Mouse (Mus musculus) adrenal gland, postnatal 10 days (tissue): ENCODE measurements around the gene Gimap1. TPM values are rescaled to one million over a fixed set of nuclear protein-coding genes. Genes with fewer than 3 reads are reported as not detected.

Source experiments
- DNase-seq: peaks from one replicate; pipeline ENCODE4 v3.0.0; 2021; ENCODE audit warnings: mixed read lengths
- total RNA-seq, 2 experiments: library from RNA; stranded (reverse); gene quantifications; 2 replicates each; pipeline ENCODE4 v1.2.3; 2021

Gene Gimap1
- total RNA-seq, 2 experiments from 2014 or later = 18.7 to 24.2 TPM

DNA sequence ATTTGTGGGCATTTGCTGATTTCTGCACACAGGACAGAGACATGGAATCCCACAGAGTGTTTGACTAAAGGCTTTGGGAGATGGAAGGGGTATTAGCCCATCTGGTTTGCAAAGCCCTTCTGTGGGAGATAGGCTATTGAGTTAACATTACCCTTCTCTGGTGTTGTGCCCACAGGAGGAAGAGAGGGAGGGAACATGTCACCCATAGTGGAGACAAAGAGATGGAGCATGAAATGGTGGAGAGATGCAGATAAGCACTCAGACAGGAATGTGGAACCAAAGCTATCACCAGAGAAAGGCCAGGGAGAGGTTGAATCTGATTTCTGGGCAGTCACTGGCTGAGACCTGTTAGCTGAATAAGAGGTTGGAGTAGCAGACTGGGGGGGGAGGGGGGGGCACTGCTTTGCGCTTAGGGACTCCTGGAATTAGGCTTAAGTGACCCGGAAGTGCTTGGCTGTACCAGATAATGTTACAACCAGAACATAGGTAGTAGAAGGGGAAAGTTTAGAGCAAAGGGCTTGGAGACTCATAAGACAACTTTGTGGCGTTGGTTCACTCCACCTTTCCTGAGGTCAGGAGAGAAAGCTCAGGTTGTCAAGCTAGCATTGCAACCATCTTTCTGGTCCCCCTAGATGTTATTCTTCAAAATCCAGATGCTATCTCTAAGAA lies 1.8 kb downstream of the Gimap1 start:
- no peak for DNase-seq

DNA sequence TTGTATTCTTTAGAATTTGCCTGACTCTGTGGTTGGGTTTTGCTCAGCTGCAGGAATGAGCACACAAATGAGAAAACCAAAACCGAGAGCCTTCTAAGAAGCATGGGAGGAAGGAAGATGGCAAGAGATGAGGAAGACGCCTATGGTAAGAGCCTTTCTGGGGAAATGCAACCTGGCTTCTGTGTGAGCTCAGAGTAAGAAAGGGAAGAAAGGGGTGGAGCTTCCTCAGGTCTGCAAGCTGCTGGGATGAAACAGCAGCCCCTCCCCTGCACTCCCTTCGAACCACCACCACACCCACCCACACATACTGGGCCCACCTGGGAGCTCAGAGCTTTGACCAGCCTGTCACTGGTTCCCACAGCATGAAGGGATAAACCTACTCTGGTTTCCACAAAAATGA lies 2.4 kb downstream of the Gimap1 start:
- DNase-seq = no peak

DNA sequence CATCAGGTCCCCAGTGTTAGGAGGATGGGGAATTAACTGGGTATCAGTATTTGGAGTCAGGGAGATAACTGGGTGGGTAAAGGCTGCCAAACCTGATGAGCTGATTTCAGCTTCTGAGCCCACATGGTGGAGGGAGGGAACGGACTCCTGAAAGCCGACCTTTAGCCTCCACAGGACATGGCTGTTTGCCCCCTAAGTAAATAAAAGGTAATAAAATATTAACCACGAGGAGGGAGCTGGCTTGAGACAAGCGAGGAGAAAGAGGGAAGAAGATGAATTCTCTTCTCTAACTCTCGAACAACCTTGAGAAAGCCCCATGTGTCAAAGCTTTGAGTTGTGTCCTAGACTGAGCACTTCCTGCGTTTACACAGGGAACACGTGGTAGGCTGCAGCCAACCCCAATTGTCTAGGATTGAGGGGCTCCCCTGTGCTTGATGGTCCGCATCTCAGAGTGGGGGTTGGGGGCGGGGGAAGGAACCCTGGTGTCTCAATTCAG lies 2.9 kb downstream of the Gimap1 start:
- DNase-seq = no peak

DNA sequence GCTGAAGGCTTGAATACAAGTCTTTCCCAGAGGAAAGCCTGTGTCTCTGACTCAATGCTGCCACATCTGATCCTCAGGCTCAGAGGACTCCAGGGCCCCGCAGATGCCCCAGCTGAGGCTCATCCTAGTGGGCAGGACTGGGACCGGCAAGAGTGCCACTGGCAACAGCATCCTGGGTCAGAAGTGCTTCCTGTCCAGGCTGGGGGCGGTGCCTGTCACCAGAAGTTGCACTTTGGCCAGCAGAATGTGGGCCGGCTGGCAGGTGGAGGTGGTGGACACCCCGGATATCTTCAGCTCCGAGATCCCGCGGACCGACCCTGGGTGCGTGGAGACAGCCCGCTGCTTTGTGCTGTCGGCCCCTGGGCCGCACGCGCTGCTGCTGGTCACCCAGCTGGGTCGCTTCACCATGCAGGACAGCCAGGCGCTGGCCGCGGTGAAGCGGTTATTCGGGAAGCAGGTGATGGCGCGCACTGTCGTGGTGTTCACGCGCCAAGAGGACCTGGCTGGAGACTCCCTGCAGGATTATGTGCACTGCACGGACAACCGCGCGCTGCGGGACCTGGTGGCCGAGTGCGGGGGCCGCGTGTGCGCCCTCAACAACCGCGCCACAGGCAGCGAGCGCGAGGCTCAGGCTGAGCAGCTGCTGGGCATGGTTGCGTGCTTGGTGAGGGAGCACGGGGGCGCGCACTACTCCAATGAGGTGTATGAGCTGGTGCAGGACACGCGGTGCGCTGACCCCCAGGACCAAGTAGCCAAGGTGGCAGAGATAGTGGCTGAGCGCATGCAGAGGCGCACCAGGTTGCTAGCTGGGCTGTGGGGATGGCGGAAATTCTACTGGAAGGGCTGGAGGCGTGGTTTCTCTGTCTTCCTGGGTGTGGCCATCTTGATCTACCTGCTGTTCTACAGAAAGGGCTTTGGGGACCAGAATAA lies 3.8 kb downstream of the Gimap1 start:
- peak; percentile 53 for DNase-seq

DNA sequence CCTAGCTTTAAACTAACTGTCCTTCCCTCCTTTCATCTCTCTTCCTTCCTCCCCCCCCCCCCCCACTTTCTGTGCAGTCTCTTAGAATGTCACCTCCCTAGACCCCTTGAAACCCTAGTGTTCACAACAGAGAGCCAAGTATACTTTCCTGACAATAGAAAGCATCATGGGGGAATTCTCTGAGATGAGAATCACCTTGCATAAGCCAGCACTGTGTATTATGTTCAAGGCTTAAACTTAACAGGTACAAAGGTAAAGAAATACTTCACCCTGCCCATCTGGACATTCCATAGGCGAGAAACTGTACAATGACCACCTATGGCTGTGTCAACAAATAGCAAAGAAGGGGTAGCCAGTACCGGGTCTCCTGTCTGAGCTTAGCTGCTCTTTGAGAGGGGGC lies 6.6 kb downstream of the Gimap1 start:
- no peak for DNase-seq

DNA sequence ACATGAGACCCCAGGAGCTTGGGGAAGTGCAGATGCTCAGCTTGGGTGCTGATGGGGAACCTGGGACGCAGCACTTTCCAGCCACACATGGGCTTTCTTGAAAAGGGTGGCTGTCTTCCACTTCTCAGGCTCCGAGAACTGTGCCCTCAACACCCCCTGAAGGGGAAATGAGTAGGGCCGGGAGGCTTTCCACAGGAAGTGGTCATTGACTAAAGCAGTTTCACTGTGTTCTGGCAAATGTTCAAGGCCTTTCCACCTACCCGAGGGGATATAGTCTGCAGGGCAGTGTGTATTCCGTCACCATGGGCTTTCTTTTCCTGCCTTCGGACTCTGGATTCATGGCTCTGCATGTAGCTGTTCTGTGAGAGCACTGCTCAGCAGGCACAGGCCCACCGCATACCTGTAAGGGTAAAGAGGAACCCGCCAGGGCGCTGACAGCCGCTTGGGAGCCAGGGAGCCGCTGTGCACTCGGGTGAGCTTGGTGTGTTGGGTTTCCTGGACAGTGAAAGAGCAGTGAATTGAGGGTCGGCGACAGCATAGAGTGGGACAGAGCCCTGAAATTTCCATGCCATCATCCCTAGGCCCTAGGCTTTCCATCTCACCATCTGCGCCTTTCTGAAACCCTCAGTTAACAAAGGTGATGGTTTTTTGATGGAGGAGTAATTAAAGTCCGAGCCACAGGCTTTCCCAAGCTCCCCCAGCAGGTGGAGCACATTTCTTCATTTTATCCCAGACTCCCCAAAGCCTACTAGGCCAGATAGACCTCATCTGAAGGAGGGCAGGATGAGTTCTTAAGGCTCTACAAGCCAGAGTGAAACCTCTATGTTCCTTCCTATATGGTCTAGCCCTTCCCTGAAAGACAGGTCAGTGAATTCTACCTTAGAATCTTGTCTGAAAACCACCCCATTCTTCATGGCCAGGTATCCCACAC lies 7.4 kb downstream of the Gimap1 start, which contains the start of gene Gimap5:
Gene Gimap5, plus strand, starts transcription at position 239 of the 931 bp plus-strand sequence.
- peak; percentile 57 for DNase-seq

DNA sequence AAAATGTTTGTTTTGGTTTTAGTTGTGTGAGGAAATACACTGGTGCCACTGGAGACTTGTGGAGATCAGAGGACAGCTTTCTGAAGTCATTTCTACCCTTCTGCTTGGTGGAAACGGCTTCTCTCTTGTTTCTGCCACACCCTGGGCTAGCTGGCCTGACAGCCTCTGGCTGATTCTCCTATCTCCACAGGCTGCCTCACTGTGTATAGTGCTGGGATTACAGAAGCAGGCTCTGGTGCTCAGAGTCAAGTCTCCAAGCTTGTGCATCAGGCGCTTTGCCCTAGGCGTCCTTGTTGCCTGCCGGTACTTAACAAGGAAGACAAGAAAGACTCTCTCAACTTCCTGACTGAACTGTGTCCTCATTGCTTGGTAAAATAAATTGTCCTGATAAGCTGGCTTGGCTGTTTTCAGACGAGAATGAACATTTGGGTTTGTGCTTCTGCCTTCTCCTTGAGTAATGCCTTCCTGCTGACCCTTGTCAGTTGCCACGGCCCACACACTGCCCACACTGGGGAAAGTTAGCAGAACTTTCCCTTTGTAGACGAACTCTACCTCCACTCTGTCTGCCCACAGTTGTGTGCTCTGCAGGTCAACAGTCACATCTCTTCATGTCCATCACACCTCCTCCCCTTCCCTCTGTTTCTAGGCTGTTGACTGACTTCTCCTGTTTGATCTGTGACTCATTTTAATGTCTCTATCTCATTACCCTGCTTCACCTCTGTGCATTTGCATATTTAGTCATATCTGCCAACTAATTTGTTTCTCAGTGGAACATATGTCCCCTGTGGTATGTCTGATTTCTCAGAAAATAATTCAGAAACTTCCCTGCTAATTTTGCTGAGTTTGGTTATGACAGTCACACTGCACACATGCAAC lies 8.5 kb downstream of the Gimap1 start:
- no peak for DNase-seq

DNA sequence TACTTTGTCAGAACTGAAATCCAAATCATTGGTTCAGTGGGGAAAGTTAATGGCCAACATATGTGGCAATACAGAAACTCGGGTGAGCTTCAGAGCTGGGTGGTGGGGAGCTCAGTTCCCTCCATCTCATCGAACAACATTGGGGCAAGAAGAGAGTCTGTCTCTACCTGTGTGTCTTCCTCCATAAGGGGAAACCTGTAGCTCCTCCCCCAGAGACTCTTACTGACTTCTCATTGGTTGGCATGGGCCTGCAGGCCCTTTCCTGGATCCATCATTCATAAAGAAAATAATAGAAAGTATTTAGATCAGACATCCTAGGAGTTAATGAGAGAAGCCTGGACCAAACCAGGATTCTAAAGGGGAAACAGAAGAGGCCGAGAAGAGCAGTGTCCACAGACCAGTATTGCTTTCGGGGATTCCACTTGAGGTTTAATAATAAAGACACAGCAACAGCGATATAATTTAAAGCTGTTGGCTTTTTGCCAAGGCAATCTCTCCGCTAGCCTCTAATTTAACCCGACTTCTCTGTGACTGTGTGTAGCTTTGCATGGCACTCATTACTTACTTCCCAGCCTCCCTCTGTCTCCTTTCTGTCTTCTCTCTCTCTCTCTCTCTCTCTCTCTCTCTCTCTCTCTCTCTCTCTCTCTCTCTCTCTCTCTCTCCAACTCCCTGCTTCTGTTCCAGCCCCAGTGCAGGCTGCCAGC lies 24.9 kb downstream of the Gimap1 start:
- DNase-seq = no peak

DNA sequence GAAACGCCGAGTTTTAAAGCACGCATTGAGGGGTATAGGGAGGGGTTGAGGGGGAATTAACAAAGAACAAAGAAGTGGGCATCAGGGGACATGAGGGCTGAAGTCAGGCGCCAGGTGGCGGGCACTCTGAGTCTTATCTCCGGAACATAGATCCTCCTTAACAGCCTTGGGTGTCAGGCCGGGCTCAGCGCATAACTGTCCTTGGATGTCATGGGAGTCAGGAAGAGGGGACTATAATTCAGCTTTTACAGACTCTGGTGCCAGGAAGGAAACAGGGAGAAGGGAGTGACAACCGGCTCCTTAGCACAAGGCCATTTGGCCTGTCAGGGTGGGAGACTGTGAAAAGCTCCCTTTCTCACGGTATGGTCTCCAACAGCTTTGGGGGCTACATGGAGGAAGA lies 25.6 kb downstream of the Gimap1 start:
- DNase-seq = no peak

DNA sequence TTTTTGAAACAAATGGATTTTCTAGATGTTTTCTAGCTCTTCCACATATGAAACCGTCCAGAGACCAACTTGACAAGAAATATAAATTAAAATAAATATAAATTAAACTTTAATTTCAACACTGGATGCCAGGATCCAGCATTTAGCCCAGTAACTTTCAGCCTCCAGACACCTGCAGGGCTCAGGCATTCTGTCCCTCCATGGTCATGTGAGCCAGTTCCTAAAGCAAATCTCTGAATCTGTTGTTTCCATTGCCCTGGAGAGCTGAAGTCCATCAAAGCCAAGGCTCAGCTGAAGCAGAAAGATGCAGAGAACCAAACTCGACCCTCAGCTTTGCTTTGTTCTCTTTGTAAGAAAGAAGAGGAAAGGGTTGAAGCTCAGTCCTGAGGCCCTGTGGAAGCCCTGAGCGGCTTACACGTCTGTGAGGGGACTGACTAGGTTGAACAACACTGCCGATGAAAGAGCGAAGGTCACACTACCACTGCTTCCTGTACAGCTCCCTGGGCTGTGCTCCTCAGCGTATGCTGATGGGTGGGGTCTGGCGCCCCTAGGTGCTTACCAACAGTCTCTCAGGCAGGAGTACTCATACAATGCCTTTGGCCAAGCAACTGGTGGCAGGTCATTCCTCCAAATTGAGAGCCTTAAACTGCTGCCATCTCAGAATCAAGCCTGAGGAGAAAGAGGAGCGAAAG lies 29.5 kb downstream of the Gimap1 start:
- DNase-seq = no peak

DNA sequence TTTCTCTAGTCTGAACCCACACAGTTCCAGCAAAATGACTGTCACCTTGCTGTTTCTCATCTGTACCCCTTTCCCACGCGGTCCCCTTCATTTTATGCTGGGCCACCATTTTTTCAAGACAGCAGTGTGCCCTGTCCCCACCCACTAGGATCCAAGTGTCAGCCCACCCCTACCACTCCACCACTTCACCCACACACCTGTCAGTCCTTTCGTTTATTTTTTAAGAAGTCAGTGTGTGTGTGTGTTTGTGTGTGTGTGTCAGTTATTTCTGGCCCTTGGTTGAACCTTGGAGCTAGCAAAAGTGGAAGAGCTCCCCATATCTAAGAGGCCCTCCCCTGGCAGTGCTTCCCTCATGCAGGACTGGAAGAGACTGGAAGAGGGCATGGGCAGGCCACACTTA lies 30.1 kb downstream of the Gimap1 start:
- DNase-seq = no peak

DNA sequence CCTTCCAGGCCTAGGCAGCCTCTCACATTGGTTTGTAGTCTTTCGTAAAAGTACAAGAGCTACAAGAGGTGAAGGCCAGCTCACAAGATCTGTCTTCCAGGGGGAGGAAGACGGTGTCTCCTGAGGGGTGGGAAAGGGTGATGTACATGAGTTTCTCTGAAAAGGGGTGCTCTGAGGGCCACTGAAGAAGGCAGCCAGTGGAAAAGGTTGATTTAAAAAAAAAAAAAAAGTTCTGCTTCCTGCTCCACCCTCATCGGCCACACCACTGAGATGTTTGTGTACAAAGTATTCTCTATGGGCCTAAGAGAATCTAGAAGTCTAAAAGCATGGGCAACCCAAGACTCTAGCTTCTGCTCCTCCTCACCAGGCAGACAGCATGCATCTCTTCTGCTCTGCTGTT lies 31.8 kb downstream of the Gimap1 start, which contains the start of gene Gimap3:
Gene Gimap3, minus strand, starts transcription at position 156 of the 400 bp plus-strand sequence.
- no peak for DNase-seq

DNA sequence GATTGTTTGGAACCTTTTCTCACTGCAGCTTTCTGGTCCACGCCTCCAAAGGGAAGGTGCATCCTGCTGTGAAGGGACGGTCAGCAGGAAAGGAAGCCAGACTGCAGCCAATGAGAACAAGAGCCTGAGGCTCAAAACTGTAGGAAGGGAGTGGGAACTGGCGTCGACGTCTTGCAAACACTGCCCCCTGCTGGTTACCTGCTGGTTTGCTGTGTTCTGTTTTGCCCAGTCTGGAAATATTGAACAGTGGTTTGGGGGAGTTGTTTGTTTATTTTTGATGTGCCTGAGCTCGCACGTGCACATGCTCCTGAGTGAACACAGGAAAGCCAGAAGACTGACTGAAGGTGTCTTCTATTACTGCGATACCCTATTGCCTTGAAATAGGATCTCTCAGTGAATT lies 33.2 kb downstream of the Gimap1 start:
- DNase-seq = peak; percentile 90

DNA sequence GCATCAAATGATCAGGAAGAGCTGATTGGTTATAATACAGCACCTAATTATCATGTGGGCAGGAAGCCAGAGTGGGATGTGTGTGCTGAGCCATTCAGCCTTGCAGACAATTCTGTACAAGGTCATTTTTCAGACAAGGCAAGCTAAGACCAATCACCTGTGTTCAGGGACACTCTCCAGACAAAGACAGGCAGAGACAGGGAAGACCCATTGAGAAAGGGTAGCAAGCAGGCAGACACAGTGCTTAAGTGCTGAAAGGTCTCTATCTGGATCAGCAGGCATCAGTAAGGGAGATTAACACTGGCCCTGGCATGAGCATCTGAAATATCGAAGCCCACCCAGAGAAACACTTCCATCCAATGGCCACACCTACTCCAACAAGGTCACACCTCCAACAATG lies 45.6 kb downstream of the Gimap1 start:
- no peak for DNase-seq

DNA sequence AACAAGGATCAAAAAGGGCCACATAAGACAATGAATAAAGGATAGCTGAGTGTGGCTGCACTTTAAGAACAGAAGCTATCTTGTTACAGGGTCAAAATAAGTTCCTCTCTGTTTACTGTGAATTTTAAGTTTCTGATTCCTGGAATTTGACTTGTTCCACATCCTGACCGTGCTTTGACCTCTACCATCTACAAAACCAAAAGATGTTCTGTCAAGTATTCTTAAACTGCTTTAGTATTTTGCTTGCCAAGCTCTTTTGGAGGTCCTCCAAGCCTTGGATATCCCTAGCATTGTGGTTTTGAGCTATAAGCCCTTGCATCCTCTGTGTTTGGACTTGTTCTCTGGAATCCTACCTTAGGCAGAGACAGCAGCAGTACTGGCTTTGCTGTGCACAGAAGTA lies 46.3 kb downstream of the Gimap1 start:
- peak; percentile 26 for DNase-seq

DNA sequence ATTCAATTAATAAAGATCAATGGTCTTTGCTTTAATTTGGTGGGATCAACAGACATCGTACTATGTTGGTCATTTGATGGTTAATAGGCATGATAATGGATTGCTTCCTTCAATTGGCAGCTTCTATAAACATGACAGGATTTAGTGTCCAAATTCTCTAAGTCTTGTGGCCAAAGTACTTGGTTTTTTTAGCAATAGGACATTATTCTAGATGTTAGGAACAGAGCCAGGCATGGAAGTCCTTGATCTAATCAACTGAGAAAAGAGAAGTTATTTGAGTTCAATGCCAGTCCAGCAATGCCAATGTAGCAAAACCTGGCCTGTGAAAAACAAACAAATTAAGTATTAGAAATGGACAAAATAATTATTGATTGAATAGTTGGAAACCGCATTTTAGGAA lies 46.7 kb downstream of the Gimap1 start:
- no peak for DNase-seq

DNA sequence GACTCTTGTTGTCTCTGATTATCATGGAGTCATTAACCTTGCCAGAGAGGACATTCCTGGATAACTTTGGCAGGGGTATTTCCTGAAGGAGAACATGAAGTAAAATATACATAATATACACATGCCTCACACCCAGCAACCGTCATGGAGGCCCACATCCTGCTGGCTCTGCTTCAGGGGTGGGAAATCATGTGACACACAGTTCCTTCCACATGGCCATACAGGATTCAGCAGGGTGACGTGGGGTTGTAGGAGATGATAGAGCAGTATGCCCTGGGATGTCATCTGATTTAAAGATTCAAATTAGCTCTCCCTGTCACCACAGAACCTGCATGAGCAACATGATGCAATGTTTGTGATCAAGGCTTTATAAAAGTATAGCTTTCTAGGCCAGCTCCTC lies 49.0 kb downstream of the Gimap1 start:
- no peak for DNase-seq
